ENCODE assay signal across 17 mouse cellular contexts in genomic region chr11:77890648-77891258, GRCm38 (mm10). TPM values are rescaled to one million over a fixed set of nuclear protein-coding genes. Genes with fewer than 3 reads are reported as not detected.
A peak's percentile ranks its signal among the peaks of the same experiment; 100 is the strongest.
DNase-seq lines count a peak whose midpoint lies in the region; ATAC-seq and TF ChIP-seq lines count a peak whose summit lies in the region.
"Had no signal": no experiment of that assay in that cellular context is flagged by ENCODE, and none has a peak within 500 bp of the region (broad histone marks: within the 10 kb centered on the region; RNA-seq: fewer than 3 reads in every experiment).

No protein-coding gene starts in this region.

- WGBS in kidney, embryonic 14.5 days: 43% methylated on average over 2 of the region's 2 CpGs
- 35% methylated on average over 2 of the region's 2 CpGs for WGBS in bone marrow, adult 2 months

- TF ChIP-seq CTCF in ES-Bruce4 (IDR thresholded peaks at IDR 0.05; ENCODE audit: low read depth, low read length): no peak
- no peak for TF ChIP-seq CTCF in bone marrow, adult 2 months (IDR thresholded peaks at IDR 0.05; ENCODE audit: control insufficient read depth, insufficient read depth, low read length)

- no peak for TF ChIP-seq POLR2A in ES-Bruce4 (IDR thresholded peaks at IDR 0.05; ENCODE audit: insufficient read depth, low read length)
- TF ChIP-seq POLR2A in bone marrow, adult 2 months (IDR thresholded peaks at IDR 0.05; ENCODE audit: borderline replicate concordance, control insufficient read depth, low read depth, low read length): no peak

- no peak overlapping the region for H3K27ac ChIP-seq in kidney, embryonic 14.5 days (ENCODE audit: low read depth, low read length)
- peak overlapping the region; percentile 86 for H3K27ac ChIP-seq in ES-Bruce4 (ENCODE audit: insufficient read depth, low read length)
- H3K27ac ChIP-seq in bone marrow, adult 2 months (ENCODE audit: control insufficient read depth, insufficient read depth, low read depth, low read length, poor library complexity): peak overlapping the region; percentile 57; the same call in 1 of the 2 replicates
- H3K27ac ChIP-seq: liver, embryonic 15.5 days had no signal

- H3K9ac ChIP-seq in kidney, embryonic 14.5 days (ENCODE audit: low read depth, low read length): no peak overlapping the region
- H3K9ac ChIP-seq in ES-Bruce4 (ENCODE audit: low read depth, poor library complexity, severe bottlenecking): peak overlapping the region; percentile 33
- H3K9ac ChIP-seq: liver, embryonic 15.5 days had no signal

- no peak overlapping the region for H3K4me3 ChIP-seq in kidney, embryonic 14.5 days (ENCODE audit: low read length)
- no peak overlapping the region for H3K4me3 ChIP-seq in ES-Bruce4 (ENCODE audit: low read depth, low read length)
- no peak overlapping the region for H3K4me3 ChIP-seq in bone marrow, adult 2 months (replicated peaks; ENCODE audit: control insufficient read depth, low read depth, low read length)
- H3K4me3 ChIP-seq: liver, embryonic 15.5 days had no signal

- H3K4me1 ChIP-seq in kidney, embryonic 14.5 days (ENCODE audit: control insufficient read depth, insufficient read depth, low read length): peaks cover 17% of the 10 kb centered on the region
- peaks cover 21% of the 10 kb centered on the region for H3K4me1 ChIP-seq in ES-Bruce4 (ENCODE audit: control insufficient read depth, insufficient read depth, low read length)
- H3K4me1 ChIP-seq in bone marrow, adult 2 months (ENCODE audit: control insufficient read depth, insufficient read depth, low read length): peaks cover 1% of the 10 kb centered on the region; the same call in 1 of the 2 replicates

- no peaks in the 10 kb centered on the region for H3K36me3 ChIP-seq in kidney, embryonic 14.5 days (ENCODE audit: control insufficient read depth, insufficient read depth, low read length)
- H3K36me3 ChIP-seq in ES-Bruce4 (ENCODE audit: control insufficient read depth, insufficient read depth, low read length, poor library complexity, severe bottlenecking): peaks cover 2% of the 10 kb centered on the region; the same call in 1 of the 2 replicates
- H3K36me3 ChIP-seq: liver, embryonic 15.5 days had no signal

- TF ChIP-seq EP300 in ES-Bruce4 (IDR thresholded peaks at IDR 0.05; ENCODE audit: insufficient read depth, low read depth, low read length): no peak

- peak; percentile 87 for DNase-seq in kidney, adult 9 months
- DNase-seq in kidney, postnatal 25 days: peak; percentile 31 to 81
- no peak for DNase-seq in adrenal gland, postnatal 10 days
- DNase-seq in urinary bladder, postnatal 14 days (ENCODE audit: low spot score): no peak
- DNase-seq: cerebellum, adult 8-10 months; embryo, embryonic 11 days; heart, adult 11 months; layer of hippocampus, adult 9-11 months; left cerebral cortex, postnatal 4 days; lung, postnatal 4 days; right cerebral cortex, adult 18-20 months; thymus, adult 18-20 months had no signal

- no peak for ATAC-seq in kidney, embryonic 14.5 days (ENCODE audit: low FRiP score, low TSS enrichment)

- peaks cover 8% of the 10 kb centered on the region for H3K27me3 ChIP-seq in kidney, embryonic 14.5 days (ENCODE audit: control insufficient read depth, insufficient read depth, low read length)
- H3K27me3 ChIP-seq in ES-Bruce4 (ENCODE audit: control insufficient read depth, insufficient read depth, low read length, poor library complexity, severe bottlenecking): no peaks in the 10 kb centered on the region

- H3K4me2 ChIP-seq in kidney, embryonic 14.5 days (replicated peaks; ENCODE audit: low read depth, low read length): no peak overlapping the region
- H3K4me2 ChIP-seq: liver, embryonic 15.5 days had no signal

- no peaks in the 10 kb centered on the region for H3K9me3 ChIP-seq in kidney, embryonic 14.5 days (ENCODE audit: control insufficient read depth, low read length)
- no peaks in the 10 kb centered on the region for H3K9me3 ChIP-seq in ES-Bruce4 (replicated peaks; ENCODE audit: control insufficient read depth, insufficient read depth, low read length, poor library complexity, severe bottlenecking)
- H3K9me3 ChIP-seq: liver, embryonic 15.5 days had no signal

RNA-seq across cellular contexts. Expression of gene Pipox, which starts 3.1 kb away (rescaled TPM):
- polyA plus RNA-seq in kidney, embryonic 14.5 days (2014; fragmentation: Nextera tagmentation; extraction: Ambion mirVana): 3.2 and 6.2 TPM in 2 replicates
- 14.3 and 17.0 TPM in 2 replicates for polyA plus RNA-seq in ES-Bruce4 (2011; ENCODE audit: insufficient read depth, insufficient read length, low read depth, missing spikeins)
- 2.8 and 3.8 TPM in 2 replicates for polyA plus RNA-seq in bone marrow, adult 2 months (2011; ENCODE audit: insufficient read depth, insufficient read length, low replicate concordance, missing spikeins)
- total RNA-seq in adrenal gland, postnatal 10 days (2021): 10 to 100 TPM; 14.0 to 25.8 TPM

RNA-seq across cellular contexts. Expression of gene Sez6, which starts 39.8 kb away (rescaled TPM):
- polyA plus RNA-seq in kidney, embryonic 14.5 days (2014; fragmentation: Nextera tagmentation; extraction: Ambion mirVana): not detected in 2 replicates
- polyA plus RNA-seq in ES-Bruce4 (2011; ENCODE audit: insufficient read depth, insufficient read length, low read depth, missing spikeins): 0.33 and 0.57 TPM in 2 replicates
- polyA plus RNA-seq in bone marrow, adult 2 months (2011; ENCODE audit: insufficient read depth, insufficient read length, low replicate concordance, missing spikeins): 0.43 and 0.67 TPM in 2 replicates
- 1 to 10 TPM; 2.5 to 3.6 TPM for total RNA-seq in adrenal gland, postnatal 10 days (2021)
- polyA plus RNA-seq: heart, postnatal 0 days had no signal

Comparison
In these comparisons a context has a peak if more than half of its experiments do, and no peak if none do; other contexts are left out.
1. DNase-seq: peak in kidney, adult 9 months (single experiment) and kidney, postnatal 25 days (2 of 2); none in adrenal gland, postnatal 10 days (single experiment) and urinary bladder, postnatal 14 days (single experiment).